Mouse (Mus musculus) c-Kit-negative CD71-positive TER-119-positive erythroid progenitor cells, embryonic 14.5 days (primary cell): ENCODE measurements around the gene Egf.

Experiments used
- DNase-seq: peaks from one replicate; pipeline ENCODE4 v3.0.0-alpha.2; 2013; ENCODE audit warnings: low read depth, low spot score

Egf gene

DNA sequence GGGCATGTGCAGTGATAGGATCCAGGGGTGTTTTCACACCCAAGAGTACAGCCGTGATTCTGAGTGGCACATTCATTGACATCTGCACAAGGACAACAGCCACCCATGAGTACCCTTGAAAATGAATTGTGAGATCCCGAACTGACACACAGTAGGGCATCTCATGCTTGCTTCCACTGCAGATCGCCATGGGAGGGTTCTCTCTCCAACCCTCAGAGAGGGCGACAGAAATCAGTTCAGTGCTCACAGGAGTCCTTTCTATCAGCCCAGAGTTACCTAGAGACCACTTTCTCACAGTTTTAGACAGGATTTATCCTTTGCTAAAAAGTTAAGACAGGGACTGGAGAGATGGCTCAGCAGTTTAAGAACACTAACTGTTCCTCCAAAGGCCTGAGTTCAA lies 31.8 kb downstream of the Egf start:
- DNase-seq, result no peak

GRCm38 (mm10) chr3:129714542-129715145 lies 40.5 kb downstream of the Egf start:
- no peak for DNase-seq

GRCm38 (mm10) chr3:129708157-129708556 lies 47.0 kb downstream of the Egf start:
- DNase-seq, result no peak

GRCm38 (mm10) chr3:129698882-129699281 lies 56.2 kb downstream of the Egf start:
- no peak for DNase-seq

DNA sequence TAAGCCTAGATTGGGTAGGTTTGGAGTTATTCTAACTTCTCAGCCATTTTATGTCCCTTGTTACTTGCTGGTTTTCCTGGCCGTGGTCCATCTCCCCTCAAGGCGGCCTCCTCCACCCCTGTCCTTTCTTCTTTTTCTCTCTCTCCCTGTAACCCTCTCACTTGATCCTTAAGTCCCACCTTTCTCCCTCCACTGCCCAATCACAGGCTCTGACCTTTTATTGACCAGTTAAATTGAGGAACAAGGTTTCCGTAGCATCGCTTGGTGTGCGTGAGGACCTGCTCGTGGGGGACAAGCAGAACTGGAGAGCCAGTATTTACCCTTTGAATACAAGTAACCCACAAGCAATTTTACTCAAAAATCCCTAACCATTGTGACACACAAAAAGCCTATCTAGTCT lies 56.8 kb downstream of the Egf start:
- no peak for DNase-seq

DNA sequence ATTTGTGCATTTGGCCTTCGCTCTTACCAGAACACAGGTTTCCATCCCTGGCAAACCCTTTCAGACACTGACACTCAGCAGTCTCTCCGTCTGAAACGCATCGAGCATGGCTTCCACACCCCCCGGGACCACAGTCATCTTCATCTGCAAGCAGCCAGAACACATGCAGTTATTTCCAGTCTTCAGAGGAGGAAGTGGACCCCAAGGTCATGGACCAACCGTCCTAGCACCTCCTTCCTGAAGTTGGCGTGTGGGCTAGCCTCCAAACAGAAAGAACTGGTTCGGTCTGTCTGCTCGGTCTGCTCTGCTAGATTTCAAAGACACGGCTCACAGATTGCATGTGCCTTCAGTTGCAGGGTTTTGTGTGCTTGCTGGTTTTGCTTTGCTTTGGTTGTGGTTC lies 57.4 kb downstream of the Egf start:
- DNase-seq, result no peak

DNA sequence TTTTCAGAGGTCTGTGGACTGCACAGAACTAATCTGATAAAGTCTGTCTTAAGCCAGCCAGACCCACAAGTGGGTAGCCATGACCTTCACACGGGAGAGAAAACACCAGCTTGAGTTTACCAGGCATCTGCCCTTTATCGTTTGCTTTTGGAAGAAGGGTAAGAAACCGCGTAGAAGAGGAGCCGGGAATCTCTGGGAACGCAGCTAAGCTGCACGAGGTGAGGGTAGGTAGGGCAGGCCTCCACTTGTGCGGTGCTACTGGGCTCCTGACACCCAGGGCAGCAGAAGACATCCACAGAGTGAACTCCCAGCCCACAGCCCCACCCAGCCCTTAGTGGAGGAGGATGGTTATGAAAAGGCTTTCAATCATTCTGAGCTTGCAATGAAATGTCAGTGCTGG lies 59.2 kb downstream of the Egf start:
- DNase-seq, result no peak

DNA sequence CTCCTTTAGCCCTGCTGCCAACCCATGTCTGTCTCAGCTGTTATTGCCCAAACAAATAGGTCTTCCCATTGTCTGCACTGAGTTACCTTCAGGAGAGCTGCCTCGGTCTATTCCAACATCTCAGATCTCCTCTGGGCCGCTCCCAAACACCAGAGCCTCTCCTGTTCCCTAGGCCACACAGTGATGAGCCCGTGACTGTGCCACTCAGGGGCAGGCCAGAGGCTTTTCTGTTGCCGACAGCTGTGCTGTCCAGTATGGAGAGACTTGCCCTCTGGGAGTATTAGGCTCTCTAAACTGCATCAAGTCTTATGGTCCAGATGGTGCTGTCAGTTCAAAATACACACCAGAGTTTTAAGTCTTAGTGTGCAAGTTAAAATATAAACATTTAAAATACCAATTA lies 61.5 kb downstream of the Egf start:
- DNase-seq, result no peak

- DNase-seq, result no peak
Observed at GRCm38 (mm10) chr3:129692816-129693215, 62.3 kb downstream of the Egf start.

GRCm38 (mm10) chr3:129687429-129687828 lies 67.7 kb downstream of the Egf start:
- DNase-seq, result no peak

GRCm38 (mm10) chr3:129686698-129687333 lies 68.3 kb downstream of the Egf start:
- no peak for DNase-seq

GRCm38 (mm10) chr3:129686196-129686595 lies 68.9 kb downstream of the Egf start:
- DNase-seq, result no peak

DNA sequence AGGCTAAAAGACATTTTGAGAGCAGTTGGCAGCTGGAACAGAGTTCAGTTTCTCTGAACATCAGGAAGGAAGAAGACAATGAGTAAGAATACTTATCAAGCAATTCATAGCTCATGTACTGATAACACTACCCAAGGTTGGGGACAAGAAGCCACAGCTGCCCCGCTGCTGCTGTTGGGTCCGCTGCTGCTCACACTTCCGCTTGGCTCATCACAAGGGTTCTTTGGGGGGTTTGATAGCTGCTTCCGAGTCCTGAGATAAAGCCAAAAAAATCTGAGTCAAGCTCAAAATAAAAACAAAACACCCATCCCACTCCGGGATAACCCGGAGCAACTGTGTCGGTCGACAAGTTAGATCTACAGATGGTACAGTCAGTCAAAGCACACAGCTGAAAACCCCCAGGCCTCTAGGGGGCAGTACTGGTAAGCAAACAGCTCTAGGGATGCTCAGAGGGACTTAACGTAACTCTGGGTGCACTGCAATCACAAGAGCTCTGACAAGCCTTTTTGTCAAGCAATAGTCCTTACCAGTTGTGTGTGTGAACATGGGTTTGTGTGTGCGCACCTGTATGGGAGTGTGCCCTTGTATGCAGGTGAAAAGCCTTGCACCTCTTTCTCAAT lies 71.9 kb downstream of the Egf start:
- no peak for DNase-seq

- DNase-seq, result no peak
Observed at GRCm38 (mm10) chr3:129682389-129682788, 72.7 kb downstream of the Egf start.

DNA sequence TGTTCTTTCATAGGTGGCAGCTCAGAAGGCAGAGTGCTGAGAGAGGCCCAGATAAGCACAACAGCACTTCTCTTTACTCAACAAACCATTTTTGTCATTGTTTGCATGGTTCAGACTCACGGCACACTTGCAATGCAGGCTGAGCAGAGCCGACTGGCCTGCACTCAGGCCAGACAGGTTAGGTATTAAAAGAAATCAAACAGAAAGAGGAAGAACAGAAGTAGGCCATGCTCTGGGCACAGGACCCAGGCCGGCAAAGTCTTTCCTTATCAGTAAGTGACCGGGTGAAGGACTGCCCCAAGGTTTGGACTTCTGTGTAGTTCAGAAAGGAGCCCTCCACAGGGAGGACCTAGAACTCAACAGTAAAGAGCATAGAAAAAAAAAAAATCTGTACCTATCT lies 73.3 kb downstream of the Egf start:
- no peak for DNase-seq

DNA sequence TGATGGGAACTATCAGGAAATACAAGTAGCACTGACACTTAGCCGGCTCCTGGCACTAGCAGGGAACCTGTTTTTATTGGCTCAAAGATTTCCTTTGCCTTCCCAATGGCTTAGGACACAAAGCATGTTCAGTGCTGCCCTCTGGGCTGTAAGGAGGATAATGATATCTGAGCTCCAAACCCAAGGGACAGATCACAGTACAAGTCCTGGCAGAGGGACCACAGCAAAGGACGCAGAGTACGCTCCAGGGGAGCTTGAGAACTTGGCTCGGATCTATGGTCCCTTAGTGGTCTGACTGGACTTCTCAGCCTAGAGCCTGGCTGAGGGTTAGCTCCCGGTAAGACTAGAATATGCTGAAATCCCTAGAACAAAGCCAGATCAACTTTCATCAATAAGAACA lies 74.9 kb downstream of the Egf start:
- DNase-seq, result no peak

GRCm38 (mm10) chr3:129675923-129676322 lies 79.2 kb downstream of the Egf start:
- DNase-seq, result no peak

DNA sequence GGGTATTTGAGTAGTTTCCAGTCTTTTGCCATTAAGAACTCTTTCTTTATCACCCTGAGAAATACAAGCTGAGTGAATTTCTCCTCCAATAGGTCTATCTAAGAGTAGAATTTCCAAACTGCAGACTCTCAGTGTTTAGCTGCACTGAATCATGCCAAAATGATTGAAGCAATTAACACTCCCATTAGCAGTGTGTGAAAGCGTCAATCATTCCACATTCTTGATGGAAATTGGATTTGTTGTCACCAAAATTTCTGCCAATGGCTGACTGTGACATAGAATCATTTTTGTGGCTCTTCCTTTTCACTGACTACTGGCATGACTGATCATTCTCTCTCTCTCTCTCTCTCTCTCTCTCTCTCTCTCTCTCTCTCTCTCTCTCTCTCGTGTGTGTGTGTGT lies 91.2 kb downstream of the Egf start:
- no peak for DNase-seq

- no peak for DNase-seq
Observed at GRCm38 (mm10) chr3:129658776-129659175, 96.3 kb downstream of the Egf start.

GRCm38 (mm10) chr3:129657775-129658174 lies 97.3 kb downstream of the Egf start:
- no peak for DNase-seq

- no peak for DNase-seq
Observed at GRCm38 (mm10) chr3:129657222-129657621, 97.9 kb downstream of the Egf start.

DNA sequence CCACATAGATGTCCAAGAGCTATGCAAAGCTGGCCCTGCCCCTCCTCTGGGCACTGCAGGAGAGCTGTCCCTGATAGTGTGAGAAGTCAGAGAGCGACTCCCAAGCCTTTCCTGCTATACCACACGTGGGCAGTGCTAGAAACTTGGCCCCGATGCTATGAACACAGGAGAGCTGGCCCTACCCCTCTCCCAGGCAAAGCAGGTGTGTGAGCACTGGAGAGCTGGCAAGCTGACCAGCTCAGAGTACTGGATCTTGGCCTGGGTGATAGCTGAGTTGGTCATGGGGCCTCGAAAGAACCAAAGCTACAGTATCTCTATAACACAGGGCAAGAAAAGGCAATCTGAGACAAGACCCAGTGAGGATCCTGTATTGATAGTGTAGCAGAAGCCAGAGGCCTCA lies 98.6 kb downstream of the Egf start:
- no peak for DNase-seq

- DNase-seq, result no peak
Observed at GRCm38 (mm10) chr3:129652476-129652875, 102.6 kb downstream of the Egf start.
